Mouse (Mus musculus) ovary, adult 10 weeks (tissue): ENCODE measurements around the gene Prl8a2. TPM values are rescaled to one million over a fixed set of nuclear protein-coding genes. Genes with fewer than 3 reads are reported as not detected.

Experiments used
- polyA plus RNA-seq: library from polyadenylated mRNA; stranded (reverse); fragments of 350-450 nt; fragmentation: Illumina TruSeq; extraction: RNeasy Lipid Tissue Mini Kit (QIAGEN cat#74804); gene quantifications from one replicate; pipeline ENCODE4 v1.2.3, GENCODE M21; 2014

Gene Prl8a2
- polyA plus RNA-seq: 0.54 TPM

DNA sequence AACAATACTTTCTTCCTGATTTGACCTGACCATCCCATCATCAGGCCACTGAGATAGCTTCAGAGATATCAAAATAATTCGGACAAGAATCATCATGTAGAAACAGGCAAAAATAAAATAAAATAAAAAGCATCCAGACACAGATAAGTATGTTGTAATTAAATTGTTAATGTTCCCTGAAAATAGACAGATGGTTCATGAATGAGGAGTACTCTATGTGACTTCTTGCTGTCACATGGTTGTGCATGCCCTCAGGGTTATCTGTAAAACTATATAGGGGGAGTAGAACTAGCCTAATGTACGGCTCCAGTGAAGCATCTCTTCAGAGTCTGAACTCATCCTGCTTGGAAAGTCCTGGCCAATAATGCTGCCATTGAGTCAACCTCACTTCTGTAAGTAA, at the start of gene Prl8a2:
Gene Prl8a2 (plus strand): TSS at position 301 of the 400 bp plus-strand sequence.

DNA sequence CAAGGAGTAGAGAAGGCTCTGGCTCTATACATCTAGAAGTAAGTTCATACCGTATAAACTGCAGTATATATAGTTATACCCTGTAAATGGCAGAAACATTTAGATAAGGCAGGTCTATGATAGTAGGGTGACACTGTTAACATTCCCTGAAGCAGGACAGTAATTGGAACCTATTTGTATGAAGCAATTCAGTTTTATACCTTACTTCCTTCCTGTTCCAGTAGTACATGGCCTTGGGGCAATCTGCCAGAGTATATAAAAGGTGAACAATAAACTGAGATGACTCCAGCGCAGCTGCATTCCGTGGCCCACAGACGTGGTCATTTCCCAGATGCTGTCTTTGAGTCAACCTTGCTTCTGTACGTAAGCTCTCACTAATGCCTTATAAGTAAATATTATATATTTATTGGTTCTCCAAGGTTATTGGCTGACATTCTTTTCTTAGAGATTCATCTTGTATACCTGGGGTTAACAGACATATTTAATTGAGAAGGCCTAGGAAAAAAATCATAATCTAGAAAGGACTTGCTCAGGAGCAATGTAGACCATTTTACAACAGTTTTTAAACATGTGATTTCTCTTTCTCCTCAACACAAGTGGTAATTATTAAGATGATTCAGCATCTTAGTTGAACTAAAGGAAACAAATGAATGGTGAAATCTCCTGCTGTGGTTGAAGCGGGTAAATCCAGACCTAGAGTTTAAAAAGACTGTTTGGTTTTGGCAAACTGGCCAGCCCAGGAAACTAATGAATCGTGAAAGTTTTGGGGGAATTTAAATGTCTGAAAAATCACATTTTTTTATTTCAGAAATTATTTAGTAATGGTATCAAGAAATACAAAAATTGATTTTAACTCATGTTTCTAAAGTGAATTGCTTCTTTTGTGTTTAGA, 32.9 kb upstream of the Prl8a2 start, which contains the start of gene Prl6a1:
Gene Prl6a1 (plus strand): TSS at position 294 of the 892 bp plus-strand sequence.

DNA sequence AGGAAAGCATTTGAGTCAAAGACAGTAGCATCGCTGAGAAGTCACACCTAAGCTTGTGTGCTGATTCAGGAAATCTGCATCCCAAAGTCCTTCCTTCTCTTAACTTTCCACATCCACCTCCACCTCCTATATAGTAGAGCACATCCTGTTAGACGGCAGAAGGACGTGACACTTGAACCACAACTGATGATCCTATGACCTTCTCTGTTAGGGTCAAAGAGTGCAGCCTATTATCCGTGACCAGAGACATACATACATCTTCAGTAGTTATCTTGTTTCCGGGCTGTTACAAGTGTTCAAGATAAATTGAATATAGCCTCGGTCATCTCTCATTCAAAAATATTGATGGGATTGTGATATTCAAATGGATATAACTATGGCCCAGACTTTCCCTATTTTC, 45.3 kb downstream of the Prl8a2 start, which contains the start of gene Prl2b1:
Gene Prl2b1 (minus strand): TSS at position 101 of the 400 bp plus-strand sequence.

Other genes starting within 250 kb of the Prl8a2 start
- gene Prl3d2, start 224.0 kb upstream of the Prl8a2 start, polyA plus RNA-seq: not detected
- not detected for gene Prl3d3, start 188.9 kb upstream of the Prl8a2 start, polyA plus RNA-seq
- gene Prl3c1, start 149.0 kb upstream of the Prl8a2 start, polyA plus RNA-seq: not detected
- not detected for gene Prl3b1, start 103.8 kb upstream of the Prl8a2 start, polyA plus RNA-seq
- gene Prl3a1, start 86.2 kb upstream of the Prl8a2 start, polyA plus RNA-seq: not detected
- not detected for gene Prl6a1, start 33.0 kb upstream of the Prl8a2 start, polyA plus RNA-seq
- not detected for gene Prl2b1, start 45.2 kb downstream of the Prl8a2 start, polyA plus RNA-seq
- gene Prl8a6, start 93.0 kb downstream of the Prl8a2 start, polyA plus RNA-seq: not detected
- gene Prl8a8, start 167.5 kb downstream of the Prl8a2 start, polyA plus RNA-seq: not detected
- gene Prl8a9, start 218.9 kb downstream of the Prl8a2 start, polyA plus RNA-seq: not detected
- gene Prl8a1, start 236.5 kb downstream of the Prl8a2 start, polyA plus RNA-seq: not detected